Mouse (Mus musculus): ENCODE results near the gene Nell1.

The Nell1 gene

GRCm38 (mm10) chr7:49974841-49975440 is at the start of gene Nell1:
Gene Nell1 (plus strand): TSS chr7:49974864.
- WGBS = 1% methylated on average over 52 of the region's 52 CpGs

GRCm38 (mm10) chr7:49928571-49928970 is 46.1 kb upstream of the Nell1 start:
- 60% methylated on average over 3 of the region's 3 CpGs for WGBS

GRCm38 (mm10) chr7:49929999-49930398 is 44.7 kb upstream of the Nell1 start:
- WGBS = 75% methylated on average over 4 of the region's 4 CpGs

GRCm38 (mm10) chr7:49933386-49934115 is 41.1 kb upstream of the Nell1 start:
- WGBS = 83% methylated on average over 14 of the region's 14 CpGs

- WGBS = 49% methylated on average over 3 of the region's 3 CpGs
Measured at GRCm38 (mm10) chr7:49936821-49937220, 37.8 kb upstream of the Nell1 start.

- 58% methylated on average over 3 of the region's 3 CpGs for WGBS
Measured at GRCm38 (mm10) chr7:49942023-49942422, 32.6 kb upstream of the Nell1 start.

- 60% methylated on average over 5 of the region's 5 CpGs for WGBS
Measured at GRCm38 (mm10) chr7:49942490-49942889, 32.2 kb upstream of the Nell1 start.

- 86% methylated on average over 9 of the region's 9 CpGs for WGBS
Measured at GRCm38 (mm10) chr7:49946691-49947090, 28.0 kb upstream of the Nell1 start.

GRCm38 (mm10) chr7:49953546-49954181 is 21.0 kb upstream of the Nell1 start:
- 38% methylated on average over 4 of the region's 4 CpGs for WGBS

GRCm38 (mm10) chr7:49954834-49955233 is 19.8 kb upstream of the Nell1 start:
- WGBS = 74% methylated on average over 7 of the region's 7 CpGs

- 90% methylated on average over 3 of the region's 3 CpGs for WGBS
Measured at GRCm38 (mm10) chr7:49957142-49957541, 17.5 kb upstream of the Nell1 start.

- 89% methylated on average over 2 of the region's 2 CpGs for WGBS
Measured at GRCm38 (mm10) chr7:49963764-49964163, 10.9 kb upstream of the Nell1 start.

- WGBS = 56% methylated on average over 4 of the region's 4 CpGs
Measured at GRCm38 (mm10) chr7:49969516-49969915, 5.1 kb upstream of the Nell1 start.

GRCm38 (mm10) chr7:49975441-49976121 is 917 bp downstream of the Nell1 start:
- under 1% methylated on average over 40 of the region's 40 CpGs for WGBS

GRCm38 (mm10) chr7:49981511-49982227 is 7.0 kb downstream of the Nell1 start:
- 38% methylated on average over 9 of the region's 9 CpGs for WGBS

- 54% methylated on average over 6 of the region's 6 CpGs for WGBS
Measured at GRCm38 (mm10) chr7:49984698-49985097, 10.0 kb downstream of the Nell1 start.

GRCm38 (mm10) chr7:49985947-49986346 is 11.3 kb downstream of the Nell1 start:
- 96% methylated on average over 8 of the region's 8 CpGs for WGBS

GRCm38 (mm10) chr7:49999321-49999720 is 24.7 kb downstream of the Nell1 start:
- WGBS = 68% methylated on average over 4 of the region's 4 CpGs

- 80% methylated on average over 2 of the region's 2 CpGs for WGBS
Measured at GRCm38 (mm10) chr7:50005268-50005667, 30.6 kb downstream of the Nell1 start.

GRCm38 (mm10) chr7:50035187-50036153 is 60.8 kb downstream of the Nell1 start:
- 83% methylated on average over 13 of the region's 13 CpGs for WGBS

Measured in cerebral cortex, adult 2 months (tissue).